Mouse (Mus musculus): ENCODE measurements at regions not wholly inside any gene's neighbourhood (a gene's known extent, or its start where the extent isn't known, plus 50 kb on each side); places are given as distances from the start of the nearest gene placed in this dataset.

- TF ChIP-seq POLR2A (IDR thresholded peaks at IDR 0.05; ENCODE audit: low read depth, low read length), result no peak
- no peak for TF ChIP-seq CTCF (IDR thresholded peaks at IDR 0.05; ENCODE audit: borderline replicate concordance, insufficient read depth, low read length)
These were observed 186.5 kb upstream of the Tenm3 start for GRCm38 (mm10) chr8:49030255-49030654.
